Mouse (Mus musculus) WW6 (cell line): ENCODE data around the gene Msh5.

Experiments
- DNase-seq: peaks from one replicate; pipeline ENCODE4 v3.0.0-alpha.2; 2013; ENCODE audit warnings: low read depth, low spot score

Msh5 gene

DNA sequence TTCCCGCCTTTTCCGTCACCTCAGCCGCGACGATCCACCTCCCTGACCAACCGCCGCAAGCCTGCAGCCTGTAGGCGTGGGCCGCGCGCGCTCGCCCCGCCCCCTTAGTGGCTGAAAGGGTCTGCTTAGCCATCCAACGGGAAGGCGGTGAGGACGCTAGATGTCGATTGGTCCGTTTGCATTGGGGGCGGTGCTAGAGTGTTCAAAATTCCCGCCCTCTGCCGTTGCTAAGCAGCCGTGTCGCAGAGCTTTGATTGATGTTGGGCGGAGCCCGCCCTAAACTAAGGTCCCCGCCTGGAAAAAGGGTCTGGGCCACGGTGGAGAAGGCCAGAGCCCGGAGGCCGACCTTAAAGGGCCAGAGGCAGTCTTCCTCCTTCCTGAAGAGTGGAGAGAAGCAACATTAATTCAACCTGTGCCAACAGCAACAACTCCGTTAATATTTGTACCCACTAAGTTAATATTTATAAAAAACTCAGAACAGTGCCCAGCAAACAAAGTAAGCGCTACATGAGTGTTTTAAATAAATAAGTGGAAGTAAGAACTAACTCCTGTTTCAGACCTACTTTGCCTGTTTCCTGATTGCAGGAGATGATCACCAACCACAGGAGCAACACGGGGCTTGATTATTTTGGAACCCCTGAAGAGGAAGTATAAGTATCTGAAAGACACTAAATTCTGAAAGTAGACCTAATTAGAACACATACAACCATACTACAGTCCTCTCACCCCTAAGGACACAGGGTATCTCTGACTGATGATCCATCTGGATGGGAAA lies at the start of gene Msh5:
Gene Msh5 (minus strand): TSS at position 65 of the 775 bp plus-strand sequence.
- peak; percentile 99 for DNase-seq

DNA sequence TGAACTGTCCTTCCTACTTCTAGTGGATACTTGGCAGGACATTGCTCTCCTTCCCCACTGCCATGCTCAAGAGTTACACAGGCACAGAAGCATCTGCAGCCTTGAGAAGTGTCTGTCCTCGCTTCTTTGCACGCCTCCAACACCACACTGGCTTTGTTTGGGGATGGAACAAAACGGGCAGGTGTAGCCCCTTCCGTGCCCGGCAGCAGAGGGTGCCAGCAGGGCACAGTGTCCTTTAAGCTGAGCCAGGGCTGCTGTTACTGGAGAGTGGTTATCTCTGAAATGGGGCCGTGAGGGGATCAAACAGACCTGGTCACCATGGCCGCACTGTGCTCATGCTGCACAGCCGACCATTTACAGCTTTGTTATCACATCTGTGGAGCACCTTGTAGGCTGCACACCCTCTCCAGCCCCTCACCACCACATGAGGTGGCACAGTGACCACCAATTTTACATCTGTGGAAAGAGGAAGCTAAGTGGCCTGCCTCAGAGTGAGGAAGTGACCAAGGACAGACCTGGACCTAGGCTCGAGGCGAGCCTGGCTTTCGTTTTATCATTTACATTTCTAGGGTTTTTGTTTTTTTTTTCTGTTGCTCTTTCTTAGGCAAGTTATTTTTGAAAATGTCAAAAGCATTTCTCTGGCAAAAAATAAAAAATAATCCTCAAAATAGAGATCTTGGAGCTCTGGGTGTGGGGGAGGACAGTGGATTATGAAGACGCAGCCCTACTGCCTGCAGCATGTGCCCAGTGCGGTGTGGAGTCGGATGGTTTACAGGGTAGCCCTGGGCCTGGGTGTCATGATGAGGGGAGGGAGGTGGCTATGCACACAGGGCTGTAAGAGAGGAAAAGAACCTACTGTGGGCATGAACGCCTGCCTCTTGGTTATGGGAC lies 48.2 kb upstream of the Msh5 start:
- DNase-seq = no peak

DNA sequence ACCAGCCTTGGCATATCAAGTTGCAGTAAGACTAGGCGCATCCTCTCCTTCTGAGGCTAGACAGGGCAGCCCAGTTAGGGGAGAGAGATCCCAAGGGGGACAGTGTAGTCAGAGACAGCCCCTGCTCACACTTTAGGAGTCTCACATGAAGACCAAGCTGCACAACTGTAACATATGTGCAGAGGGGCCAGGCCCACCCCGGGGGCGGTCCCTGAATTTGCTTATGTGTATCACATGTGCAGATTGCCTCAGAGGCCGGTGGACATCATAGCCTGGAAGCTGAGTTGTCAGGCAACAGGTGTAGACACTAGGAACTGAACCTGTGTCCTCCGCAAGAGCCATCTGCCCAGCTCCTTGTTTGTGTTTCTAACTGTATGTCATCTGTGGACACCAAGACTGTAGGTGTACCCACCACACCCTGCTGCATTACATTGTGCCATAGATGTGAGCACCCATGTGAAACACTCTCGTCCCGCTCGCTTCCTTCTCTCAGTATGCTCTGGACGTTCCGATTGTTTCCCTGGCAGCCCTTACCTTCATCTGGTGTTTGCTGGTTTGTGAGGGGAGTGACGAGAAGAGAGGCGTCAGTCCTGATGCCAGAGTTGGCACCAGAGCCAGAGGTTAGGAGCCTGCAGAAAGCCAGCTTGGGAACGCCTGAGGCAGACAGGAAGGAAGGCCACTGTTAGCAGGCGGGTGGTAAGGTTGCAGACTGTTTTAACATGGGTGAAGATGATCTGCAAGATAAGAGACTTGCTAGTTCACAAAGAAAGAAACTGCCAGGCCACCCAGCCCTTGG lies 46.1 kb upstream of the Msh5 start:
- DNase-seq = no peak

DNA sequence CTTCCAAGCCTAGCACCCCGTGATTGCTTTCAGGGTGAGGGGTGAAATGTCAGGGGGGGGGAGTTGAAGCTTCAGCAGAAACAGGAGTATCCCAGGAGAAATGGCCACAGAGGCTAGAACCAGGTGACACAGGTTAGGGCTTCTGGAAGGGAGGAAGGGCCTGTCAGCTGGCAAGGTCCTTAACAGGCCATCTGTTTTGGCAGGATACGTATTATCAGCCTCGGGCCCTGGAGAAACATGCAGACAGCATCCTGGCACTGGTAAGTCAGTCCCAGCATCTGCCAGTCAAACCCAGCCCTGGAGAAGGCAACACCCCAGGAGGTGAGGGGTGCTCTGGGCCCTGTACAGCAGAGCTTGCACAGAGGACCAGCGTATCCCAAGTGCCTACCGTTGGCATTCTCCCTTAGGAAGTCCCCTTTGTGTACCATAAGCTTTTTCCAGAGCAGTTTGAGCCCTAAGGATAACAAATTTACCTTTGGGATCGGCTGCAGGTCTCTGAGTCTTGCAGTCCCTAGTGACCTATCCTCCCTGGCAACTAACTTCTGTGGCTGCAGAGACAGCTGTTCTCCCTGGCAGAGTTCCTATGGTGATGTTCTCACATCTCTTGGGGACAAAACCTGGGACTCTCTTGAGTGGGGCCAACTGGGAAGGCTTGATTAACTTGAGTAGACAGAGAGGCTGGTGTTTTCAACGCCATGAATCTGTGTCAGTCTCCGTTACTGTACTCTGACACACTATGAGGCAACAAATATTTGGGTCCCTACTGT lies 43.8 kb upstream of the Msh5 start:
- DNase-seq = no peak

DNA sequence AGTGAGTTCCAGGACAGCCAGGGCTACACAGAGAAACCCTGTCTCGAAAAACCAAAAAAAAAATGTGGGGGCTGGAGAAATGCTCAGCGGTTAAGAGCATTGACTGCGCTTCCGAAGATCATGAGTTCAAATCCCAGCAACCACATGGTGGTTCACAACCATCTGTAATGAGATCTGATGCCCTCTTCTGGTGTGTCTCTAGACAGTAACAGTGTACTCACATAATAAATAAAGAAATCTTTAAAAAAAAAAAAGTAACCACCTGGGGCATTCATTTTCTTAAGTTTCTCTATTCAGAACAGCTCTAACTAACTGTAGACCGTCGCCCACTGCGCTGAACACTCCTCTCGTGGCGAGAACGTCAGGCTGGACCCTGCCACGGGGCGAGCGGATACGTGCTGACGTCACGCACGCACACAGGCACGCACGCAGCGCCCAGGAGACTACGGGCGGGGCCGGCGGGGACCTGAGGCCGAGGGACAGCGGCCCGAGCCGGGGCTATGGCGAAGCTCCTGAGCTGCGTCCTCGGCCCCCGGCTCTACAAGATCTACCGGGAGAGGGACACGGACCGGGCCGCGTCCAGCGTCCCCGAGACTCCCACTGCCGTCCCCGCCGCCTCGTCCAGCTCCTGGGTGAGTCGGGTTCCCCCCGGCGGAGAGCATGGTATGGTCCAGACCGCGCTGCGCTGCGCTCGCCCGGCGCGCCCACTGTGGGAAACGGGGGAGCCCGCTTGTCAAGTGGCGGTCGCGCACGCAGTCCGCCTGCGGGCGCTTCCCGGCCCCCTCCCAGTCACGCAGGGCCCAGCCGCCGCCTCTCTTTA lies 42.5 kb upstream of the Msh5 start, which contains the start of gene Abhd16a:
Gene Abhd16a (plus strand): TSS at position 439 of the 820 bp plus-strand sequence.
- peak; percentile 84 for DNase-seq

DNA sequence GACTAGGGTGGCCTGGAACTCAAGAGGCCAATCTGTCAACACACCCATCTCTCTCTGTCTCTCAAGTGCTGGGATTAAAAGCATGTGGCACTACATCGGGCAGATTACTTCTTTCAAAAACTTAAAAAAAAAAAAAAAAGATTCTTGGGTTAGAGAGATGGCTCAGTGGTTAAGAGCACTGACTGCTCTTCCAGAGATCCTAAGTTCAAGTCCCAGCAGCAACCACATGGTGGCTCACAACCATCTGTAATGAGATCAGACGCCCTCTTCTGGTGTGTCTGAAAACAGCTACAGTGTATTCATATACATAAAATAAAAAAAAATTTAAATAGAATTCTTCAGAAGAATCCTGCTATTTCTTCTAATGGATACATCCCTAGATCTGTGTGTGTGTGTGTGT lies 41.6 kb upstream of the Msh5 start:
- DNase-seq = no peak

DNA sequence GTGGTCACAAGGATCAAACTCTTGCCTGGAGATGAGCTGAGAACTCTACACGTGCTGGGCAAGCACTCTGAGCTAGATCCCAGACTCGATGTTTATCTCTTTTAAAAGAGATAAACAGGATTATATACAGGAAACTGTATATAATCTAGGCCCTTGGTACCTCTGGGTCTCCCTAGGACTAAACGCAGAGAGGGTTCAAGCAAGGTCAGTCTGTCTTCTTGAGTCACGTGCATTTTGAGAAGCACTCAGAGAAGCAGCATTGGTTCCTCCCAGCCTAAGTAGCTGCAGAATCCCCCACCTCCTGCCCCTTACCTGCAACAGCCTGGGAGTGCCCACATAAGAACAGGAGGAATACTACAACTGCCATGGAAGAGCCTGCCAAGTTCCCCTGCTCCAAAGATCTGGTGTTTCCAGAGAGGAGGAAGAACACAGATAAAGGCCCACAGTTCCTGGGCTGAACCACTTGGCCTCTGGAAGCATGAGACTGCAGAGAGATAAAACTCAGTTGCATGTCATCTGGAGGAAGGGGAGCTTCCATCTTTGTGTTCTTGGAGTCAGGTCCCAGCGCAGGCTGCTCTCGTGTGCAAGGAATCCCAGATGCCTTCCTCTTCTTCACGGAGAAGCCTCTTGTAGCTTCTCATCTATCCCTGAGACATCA lies 38.8 kb upstream of the Msh5 start, which contains the start of gene Ly6g6f:
Gene Ly6g6f (minus strand): TSS at position 403 of the 658 bp plus-strand sequence.
- no peak for DNase-seq

DNA sequence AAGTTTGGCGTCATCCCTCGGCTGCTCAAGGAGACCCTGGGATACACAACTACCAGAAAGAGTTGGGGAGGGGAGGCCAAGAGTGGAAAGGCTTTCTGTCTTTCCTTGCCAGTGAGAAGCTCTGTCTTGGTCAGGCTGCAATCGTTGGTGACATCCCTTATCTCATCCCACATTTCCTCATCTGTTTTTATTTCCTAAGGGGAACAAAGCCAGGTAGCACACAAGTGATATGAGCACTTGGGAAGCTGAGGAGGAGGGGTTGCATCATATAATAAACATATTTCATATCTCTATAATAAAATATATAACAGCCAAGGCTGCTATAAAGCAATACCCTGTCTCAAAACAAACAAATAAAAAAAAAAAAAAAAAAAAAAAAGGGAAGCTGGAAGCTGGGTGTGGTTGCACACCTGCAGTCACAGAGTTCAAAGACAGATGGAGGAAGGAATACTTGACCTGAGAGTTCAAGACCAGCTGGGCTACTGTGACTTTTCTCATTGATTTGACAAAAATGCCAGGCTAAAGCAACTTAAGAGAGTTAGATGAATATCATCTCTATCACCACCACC lies 37.5 kb upstream of the Msh5 start:
- DNase-seq = no peak

DNA sequence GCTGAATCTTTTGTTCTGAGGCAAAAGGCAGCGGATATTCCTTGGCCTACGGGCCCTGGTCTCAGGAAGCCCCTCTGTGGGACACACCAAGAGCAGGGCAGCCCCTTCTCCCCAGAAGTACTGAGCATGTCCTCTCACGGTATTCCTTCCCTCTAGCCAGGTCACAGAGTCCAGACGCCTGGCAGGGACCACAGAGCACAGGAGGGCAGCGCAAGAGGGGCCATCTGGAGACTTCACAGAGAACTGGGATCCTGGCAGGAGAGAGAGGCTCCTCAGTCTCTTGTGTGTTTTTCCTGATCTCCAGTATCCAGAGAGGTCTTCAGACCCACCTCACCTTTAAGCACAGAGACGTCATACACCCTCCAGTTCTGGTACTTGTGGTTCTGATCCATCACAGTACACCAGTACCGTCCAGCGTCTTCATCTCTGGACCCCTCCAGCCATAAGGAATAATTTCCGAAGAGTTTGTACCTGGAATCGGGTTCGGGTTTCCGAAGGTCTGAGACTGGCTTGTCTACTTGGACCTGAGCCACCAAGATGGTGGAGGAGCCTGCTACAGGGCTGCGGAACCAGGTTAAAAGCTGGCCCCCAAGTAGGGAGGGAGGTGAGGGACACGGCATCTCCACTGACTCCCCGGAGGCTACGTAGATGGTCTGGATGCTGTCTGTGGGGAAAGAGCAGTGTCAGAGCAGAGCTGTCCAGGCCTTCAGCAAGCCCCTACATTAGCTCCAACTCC lies 36.5 kb upstream of the Msh5 start:
- DNase-seq = no peak

DNA sequence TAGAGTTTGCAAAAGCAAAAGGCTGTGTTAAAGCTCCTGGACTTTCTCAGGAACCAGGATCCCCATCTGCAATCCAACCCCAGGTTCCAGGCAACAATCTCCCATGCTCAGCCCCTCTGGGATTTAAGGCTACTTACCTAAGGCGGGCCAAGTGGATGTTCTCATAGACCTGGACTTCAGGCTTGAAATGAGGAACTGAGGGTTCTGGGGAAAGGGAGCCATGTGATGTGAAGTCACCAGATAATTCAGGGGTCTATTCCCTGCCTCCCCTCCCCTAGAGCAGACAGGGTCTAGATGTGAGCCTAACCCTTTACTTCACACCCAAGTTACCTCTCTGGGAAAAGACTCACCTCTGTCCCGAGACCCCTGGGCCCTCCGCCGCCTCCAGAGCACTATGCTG lies 34.2 kb upstream of the Msh5 start:
- DNase-seq = no peak

DNA sequence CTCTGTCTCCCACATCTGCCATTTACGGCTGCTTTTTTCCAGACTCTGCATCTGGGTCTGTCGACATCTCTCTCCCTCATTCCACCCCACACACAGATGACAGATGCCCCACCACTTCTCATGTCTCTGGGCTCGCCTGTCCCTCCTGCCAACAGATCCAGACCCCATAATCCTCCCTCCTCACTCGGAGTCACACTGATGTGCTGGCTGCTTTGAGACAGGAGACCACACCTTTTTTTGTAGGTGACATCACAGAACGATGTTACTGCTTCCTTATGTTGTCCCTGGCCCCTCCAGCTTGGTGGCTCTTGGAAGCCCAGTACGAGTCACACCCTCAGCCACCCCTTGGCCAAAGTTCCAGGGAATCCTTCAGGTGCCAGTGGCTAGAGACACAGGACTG lies 33.7 kb upstream of the Msh5 start:
- DNase-seq = no peak

DNA sequence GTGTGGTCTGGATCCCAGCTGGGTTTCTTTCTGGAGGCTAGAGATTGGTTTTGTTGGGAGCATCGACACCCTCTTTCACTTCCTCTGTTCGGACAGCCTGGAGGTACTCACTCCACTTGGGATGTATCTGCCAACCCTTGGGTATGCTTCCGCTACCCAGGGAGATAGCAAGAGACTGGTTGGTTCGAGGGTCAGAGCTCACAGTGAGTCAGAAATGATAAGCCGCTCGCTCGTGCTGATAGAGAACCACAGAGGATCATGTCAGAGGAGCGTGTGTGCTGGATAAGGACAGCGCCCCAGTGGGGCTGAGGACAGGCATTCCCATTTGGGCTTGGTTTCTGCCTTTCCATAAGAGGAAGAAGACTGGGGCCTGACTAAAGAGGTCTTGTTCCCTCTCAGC lies 33.2 kb upstream of the Msh5 start:
- DNase-seq = no peak

DNA sequence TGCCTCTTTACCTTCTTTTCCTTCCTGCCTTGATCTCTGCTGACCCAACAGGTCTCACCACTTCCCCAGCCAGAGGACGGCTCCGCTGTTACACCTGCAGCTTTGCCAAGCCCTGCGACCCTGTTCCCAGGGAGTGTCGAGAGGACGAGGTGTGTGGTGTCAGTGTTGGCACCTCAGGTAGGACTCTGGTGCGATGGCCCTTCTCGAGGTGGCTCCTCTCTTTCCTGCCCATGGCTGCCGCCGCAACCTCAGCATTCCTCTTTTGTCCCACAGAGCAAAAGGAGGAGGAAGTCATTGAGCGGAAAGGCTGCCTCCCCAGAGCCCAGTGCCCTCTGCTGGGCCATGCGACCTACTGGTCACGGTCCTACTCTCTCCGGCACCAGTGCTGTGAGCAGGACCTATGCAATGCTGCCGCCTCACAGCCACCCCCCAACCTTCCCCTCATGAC lies 31.3 kb upstream of the Msh5 start, which contains the start of gene Ly6g6d:
Gene Ly6g6d (minus strand): TSS at position 280 of the 448 bp plus-strand sequence.
- no peak for DNase-seq

DNA sequence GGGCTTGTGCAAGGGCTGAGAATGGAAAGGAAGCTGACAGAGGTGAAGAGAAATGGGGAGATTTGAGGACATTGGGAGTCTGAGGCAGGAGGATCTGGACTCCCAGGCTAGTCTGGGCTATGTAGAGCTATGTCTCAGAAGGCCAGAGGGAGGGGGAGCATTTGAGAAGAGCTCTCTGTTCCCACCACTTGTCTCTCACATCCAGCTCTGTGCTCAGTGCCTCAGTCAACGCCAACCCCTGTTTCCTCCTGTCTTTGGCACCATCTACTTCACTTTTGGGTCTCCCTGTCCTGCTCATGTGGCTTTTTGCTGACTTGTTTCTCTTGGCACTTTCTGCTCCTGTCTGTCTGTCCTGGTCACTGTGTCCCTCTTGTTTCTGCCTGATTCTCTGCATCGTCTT lies 30.7 kb upstream of the Msh5 start:
- no peak for DNase-seq

DNA sequence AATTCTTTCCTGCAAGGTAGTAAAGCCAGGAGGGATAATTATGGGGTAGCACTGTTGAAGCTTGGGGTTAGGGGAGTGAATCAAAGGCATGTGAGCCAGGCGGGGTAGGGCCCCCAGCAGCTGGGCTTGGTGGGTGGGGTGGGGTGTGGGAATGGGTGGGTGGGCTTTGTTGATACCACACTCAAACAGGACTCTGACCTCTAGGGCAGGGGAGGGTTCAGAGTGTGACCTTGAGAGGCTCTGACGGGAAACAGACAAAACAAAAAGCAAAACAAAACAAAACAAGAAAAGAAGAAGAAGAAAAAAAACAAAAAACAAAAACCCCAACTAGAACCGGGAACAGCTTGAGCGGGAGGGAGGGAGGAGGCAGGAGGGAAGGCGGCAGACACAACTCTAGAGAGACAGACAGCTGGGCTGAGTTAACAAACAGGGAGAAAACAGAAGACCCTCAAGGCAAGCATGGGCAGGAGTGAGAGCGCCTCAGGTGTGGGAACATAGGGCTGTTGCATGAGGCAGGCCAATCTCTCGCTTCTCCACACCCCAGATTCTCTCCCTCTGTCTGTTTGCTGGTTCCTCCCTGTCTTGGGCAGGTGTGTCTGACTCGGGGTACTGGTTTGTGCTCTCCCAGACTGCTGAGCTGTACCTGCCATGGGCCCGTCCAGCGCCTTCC lies 30.1 kb upstream of the Msh5 start, which contains the start of gene Ly6g6e:
Gene Ly6g6e (plus strand): TSS at position 396 of the 670 bp plus-strand sequence.
- DNase-seq = no peak

DNA sequence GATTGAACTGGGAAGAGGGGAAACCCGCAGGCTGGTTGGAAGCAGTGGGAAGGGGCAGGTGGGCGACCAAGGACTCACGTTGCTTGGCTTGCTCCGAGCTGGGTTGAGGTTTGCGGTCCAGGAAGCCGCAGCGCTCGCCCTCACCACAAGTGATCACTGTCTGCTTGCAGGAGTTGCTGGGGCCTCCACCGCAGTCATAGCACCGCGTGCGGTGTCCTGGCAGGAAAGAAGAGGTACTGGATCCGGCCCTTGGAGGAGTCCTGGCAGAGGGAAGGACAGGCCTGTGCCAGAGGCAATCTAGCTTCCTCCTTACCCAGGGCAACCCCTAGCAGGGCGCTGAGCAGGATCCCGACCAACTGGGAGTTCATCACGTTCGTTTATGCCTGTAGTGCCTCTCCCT lies 27.6 kb upstream of the Msh5 start:
- no peak for DNase-seq

DNA sequence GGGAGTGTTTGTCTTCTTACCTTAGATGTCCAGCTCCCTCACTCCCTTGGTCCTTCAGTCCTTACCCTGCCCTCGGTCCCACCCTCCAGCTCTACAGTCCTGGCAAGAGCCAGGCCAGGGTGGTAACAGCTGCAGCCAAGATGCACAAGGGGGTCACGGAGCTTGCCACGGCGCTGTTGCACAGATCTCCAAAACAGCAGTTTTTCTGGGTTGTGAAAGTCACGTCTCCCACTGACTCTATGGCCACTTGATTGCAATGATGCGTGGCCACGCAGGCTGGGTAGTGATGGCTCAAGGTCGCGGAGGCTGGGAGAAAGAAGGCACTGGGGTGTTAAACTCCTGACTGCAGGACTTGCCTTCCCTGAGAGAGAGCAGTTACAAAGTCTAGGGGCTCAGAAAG lies 24.9 kb upstream of the Msh5 start:
- DNase-seq = no peak
